Mouse (Mus musculus): ENCODE data around the gene Tmem156. TPM values are rescaled to one million over a fixed set of nuclear protein-coding genes. Genes with fewer than 3 reads are reported as not detected.
"Not testable (repeated sequence)": the region's sequence is repeated elsewhere in the genome, so short reads cannot be mapped to it uniquely, and the experiment has no call there.

Tmem156 gene
- under 1 TPM in 1 of 2 experiments, not detected in 1; 0.67 TPM for total RNA-seq (2021)

GRCm38 (mm10) chr5:65091921-65092320, at the start of gene Tmem156:
Gene Tmem156 (minus strand): TSS chr5:65092132.
- intact Hi-C loops (cut with DNase I) = no loop called here
- DNase-seq (ENCODE audit: extremely low spot score in 1 of 2, low spot score in 2 of 2) = no peak

DNA sequence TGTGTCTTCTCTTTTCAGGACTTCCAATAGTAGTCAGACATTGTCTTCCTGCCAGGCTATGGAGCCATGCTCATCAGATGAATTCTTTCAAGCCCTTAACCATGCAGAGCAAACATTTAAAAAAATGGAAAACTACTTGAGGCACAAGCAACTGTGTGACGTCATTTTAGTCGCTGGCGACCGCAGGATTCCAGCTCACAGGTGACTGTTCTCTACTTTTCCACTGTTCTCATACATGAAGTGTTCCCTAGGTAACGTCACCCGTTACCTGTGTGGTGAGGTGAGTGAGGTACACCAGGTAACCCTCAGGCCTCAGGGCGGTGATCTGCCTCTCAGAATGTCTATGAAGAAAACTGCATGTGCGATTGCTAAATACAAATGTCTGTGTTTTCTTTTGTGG, 49.3 kb upstream of the Tmem156 start:
- intact Hi-C loops (cut with DNase I) = no loop called here
- DNase-seq (ENCODE audit: extremely low spot score in 1 of 2, low spot score in 2 of 2) = no peak

- DNase-seq (ENCODE audit: extremely low spot score in 1 of 2, low spot score in 2 of 2) = no peak
- intact Hi-C loops (cut with DNase I) = no loop called here
Measured at GRCm38 (mm10) chr5:65137073-65137472, 45.1 kb upstream of the Tmem156 start.

DNA sequence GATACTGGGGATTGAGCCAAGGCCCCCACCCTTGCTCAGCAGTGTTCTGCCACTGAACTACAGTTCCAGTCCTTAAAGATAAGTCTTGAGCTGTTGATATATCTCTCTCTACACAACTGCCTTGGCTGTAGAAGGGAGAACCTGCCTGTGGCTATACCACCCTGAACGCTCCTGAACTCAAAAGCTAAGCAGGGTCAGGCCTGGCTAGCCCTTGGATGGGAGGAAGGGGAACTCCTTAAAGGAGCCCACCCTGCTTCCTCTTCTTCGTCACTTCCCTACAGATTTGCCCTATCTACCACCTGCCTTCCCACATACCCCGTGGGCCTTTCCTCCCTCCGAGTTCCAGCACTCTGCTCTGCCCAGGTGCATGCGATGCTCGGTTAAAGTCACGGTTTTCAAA, 44.2 kb upstream of the Tmem156 start:
- no peak for DNase-seq (ENCODE audit: extremely low spot score in 1 of 2, low spot score in 2 of 2)
- intact Hi-C loops (cut with DNase I) = no loop called here

GRCm38 (mm10) chr5:65131211-65131879, 39.4 kb upstream of the Tmem156 start:
- intact Hi-C loops (cut with DNase I) = loop anchor here (5.0 kb wide), 2 partner anchors 94 to 129 kb away; no protein-coding TSS in a partner anchor
- peak in 1 of 2 experiments; percentile 28 for DNase-seq (ENCODE audit: extremely low spot score in 1 of 2, low spot score in 2 of 2)

GRCm38 (mm10) chr5:65130528-65131210, 38.7 kb upstream of the Tmem156 start:
- peak in 1 of 2 experiments; percentile 56 for DNase-seq (ENCODE audit: extremely low spot score in 1 of 2, low spot score in 2 of 2)
- intact Hi-C loops (cut with DNase I) = loop anchor here (5.0 kb wide), 2 partner anchors 93 to 128 kb away; no protein-coding TSS in a partner anchor

- DNase-seq (ENCODE audit: extremely low spot score in 1 of 2, low spot score in 2 of 2) = no peak
- intact Hi-C loops (cut with DNase I) = no loop called here
Measured at GRCm38 (mm10) chr5:65128481-65128880, 36.5 kb upstream of the Tmem156 start.

DNA sequence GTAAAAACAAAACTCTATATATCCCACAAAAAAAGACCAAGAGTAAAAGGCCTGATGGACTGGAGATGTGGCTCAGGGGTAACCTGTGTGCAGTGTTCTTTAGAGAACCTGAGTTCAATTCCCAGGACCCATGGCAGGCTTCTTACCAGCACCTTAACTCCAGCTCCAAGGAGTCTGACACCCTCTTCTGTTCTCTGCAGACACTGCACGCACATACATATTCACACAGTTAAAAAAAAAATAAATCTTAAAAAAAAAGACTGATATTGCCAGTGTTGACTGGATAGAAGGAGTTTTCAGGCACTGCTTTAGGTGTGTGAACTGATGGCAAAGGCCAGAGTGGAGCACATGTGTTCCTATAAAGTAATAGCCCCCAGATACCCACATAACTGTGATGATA, 34.2 kb upstream of the Tmem156 start:
- intact Hi-C loops (cut with DNase I) = no loop called here
- DNase-seq (ENCODE audit: extremely low spot score in 1 of 2, low spot score in 2 of 2) = no peak

DNA sequence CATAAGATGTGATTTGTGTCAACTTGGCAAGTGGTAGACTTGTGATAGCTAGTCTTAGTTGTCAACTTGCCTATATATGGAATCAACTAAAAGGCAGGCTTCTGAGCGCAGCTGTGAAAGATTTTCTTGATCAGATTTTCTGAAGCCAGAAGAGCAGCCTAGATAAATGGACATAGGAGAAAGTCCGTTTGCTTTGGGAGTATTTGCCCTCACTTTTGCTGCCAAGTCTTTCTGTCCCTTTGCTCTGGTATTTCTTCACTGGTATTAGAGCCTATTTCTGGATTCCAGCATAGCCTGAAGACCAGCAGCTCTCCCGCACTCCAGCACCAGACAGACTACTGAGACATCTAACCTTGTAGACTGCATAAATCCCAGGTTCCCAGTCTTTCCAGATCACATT, 30.7 kb upstream of the Tmem156 start:
- DNase-seq (ENCODE audit: extremely low spot score in 1 of 2, low spot score in 2 of 2) = no peak
- intact Hi-C loops (cut with DNase I) = no loop called here

- intact Hi-C loops (cut with DNase I) = no loop called here
- DNase-seq (ENCODE audit: extremely low spot score in 1 of 2, low spot score in 2 of 2) = no peak
Measured at GRCm38 (mm10) chr5:65119918-65120317, 28.0 kb upstream of the Tmem156 start.

- DNase-seq (ENCODE audit: extremely low spot score in 1 of 2, low spot score in 2 of 2) = no peak
- intact Hi-C loops (cut with DNase I) = no loop called here
Measured at GRCm38 (mm10) chr5:65119495-65119894, 27.6 kb upstream of the Tmem156 start.

DNA sequence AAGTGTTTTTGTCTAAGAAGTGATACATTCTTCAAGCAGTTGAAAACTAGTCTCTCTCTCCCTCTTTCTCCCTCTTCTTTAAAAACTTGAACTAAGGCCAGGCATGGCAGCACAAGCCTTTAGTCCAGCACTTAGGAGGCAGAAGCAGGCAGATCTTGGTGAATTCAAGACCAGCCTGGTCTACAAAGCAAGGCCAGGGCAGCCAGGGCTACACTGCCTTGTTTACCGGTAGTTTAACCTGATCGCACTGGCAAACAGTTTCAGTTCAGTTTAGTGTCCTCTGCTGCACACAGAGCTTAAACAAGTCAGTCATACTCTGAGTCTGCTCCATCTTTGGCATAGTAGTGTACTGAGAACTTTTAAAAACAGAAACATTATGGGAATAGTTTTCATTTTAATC, 24.9 kb upstream of the Tmem156 start:
- DNase-seq (ENCODE audit: extremely low spot score in 1 of 2, low spot score in 2 of 2) = no peak
- intact Hi-C loops (cut with DNase I) = no loop called here

DNA sequence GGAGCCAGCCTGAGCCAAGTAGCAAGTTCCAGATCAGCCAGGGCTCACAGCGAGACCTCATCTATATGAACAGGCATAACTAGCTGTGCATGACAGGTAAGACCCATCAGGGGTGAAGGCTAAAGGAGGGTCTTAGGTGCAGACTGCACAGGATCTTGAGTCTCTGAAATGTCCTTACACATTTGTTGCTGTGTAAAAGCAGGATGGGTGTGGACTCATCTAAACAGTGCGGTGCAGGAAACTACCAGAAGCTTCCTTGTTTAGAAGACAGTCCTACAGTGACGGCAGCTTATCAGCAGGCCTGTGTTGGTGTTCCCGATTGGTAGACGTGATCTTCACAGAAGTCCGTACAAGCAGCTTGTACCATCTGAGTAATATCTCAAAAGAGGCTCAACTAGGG, 21.4 kb upstream of the Tmem156 start:
- no peak for DNase-seq (ENCODE audit: extremely low spot score in 1 of 2, low spot score in 2 of 2)
- intact Hi-C loops (cut with DNase I) = loop anchor here (5.0 kb wide), 1 partner anchor 66 kb away; no protein-coding TSS in a partner anchor

GRCm38 (mm10) chr5:65112225-65112624, 20.3 kb upstream of the Tmem156 start:
- intact Hi-C loops (cut with DNase I) = loop anchor here (5.0 kb wide), 1 partner anchor 65 kb away; no protein-coding TSS in a partner anchor
- DNase-seq (ENCODE audit: extremely low spot score in 1 of 2, low spot score in 2 of 2) = not testable (repeated sequence)

DNA sequence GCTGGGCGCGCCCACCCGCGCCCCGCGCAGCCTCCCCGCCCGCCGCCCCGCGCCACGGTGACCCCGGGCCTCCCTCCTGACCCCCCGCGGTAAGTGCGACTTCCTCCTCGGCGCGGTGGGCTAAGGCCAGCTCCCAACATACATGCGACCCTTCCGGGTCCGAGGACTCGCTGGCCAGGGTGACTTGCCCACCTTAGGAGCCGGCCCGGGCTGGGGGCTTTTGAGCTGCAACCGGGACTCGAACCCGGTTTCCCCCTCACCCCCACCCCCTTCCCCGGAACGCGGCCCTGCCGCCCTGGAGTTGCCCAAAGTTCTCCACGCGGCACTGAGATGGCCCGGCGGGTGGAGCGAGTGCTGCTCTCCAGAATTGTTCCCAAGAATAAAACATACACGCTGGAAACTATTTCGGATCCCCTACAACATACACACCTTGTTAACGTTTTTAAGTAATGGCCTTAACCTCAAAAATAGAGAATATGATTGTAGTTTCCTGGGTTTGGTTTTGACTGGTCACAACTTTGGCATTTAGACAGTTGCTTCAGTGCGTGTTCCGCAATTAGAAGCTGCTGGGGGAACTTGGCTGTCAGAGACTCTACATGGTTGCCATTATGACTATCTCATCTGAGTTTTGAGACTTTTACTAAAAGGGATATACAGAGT, 16.0 kb upstream of the Tmem156 start:
- no peak for DNase-seq (ENCODE audit: extremely low spot score in 1 of 2, low spot score in 2 of 2)
- intact Hi-C loops (cut with DNase I) = no loop called here

DNA sequence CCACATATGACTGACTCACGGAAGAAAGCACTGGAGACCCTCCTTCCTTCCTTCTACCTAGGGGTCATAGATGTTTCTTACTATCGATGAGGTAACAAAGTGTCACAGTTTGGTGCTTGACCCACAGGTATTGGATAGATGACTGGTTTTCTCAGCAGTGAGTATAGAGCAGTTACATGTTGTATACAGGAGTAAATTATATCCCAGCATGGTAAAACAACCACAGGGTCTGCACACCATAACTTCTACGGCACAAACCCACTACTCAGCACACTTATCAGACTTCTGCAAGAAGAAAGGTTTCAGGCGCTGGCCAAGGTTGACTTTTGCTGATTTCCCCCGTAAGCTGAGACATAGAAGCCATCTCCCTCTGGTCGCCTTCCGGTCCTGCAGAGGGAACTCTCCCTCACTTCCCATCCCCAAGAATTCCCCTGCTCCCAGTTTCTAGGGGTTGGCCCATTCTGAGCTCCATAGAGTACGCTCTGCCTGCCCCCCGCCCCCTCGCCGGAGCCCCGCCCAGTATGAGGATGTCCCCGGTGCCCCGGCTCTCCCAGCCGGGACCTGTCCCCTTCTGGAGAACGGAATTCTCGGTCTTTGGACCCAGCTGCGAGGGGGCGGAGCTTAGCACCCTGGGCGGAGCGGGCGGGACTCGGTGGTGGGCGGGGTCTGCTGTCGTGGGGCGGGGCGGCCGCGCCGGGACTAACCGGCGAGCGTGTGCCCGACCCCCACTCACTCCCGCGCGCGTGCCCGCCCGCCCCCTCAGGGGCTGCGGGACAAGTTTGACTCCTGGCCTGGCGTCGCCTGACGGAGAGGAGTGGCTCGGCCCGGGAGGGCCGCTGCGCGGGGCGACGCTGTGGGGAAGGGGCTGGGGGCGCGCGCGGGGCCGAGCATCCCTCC, 15.2 kb upstream of the Tmem156 start, which contains the start of gene Klhl5:
Gene Klhl5 (plus strand): TSS at position 664 of the 897 bp plus-strand sequence.
- intact Hi-C loops (cut with DNase I) = no loop called here
- DNase-seq (ENCODE audit: extremely low spot score in 1 of 2, low spot score in 2 of 2) = peak; percentile 73 to 94

GRCm38 (mm10) chr5:65102641-65103042, 10.7 kb upstream of the Tmem156 start:
- no peak for DNase-seq (ENCODE audit: extremely low spot score in 1 of 2, low spot score in 2 of 2)
- intact Hi-C loops (cut with DNase I) = no loop called here

- intact Hi-C loops (cut with DNase I) = no loop called here
- DNase-seq (ENCODE audit: extremely low spot score in 1 of 2, low spot score in 2 of 2) = no peak
Measured at GRCm38 (mm10) chr5:65102026-65102640, 10.2 kb upstream of the Tmem156 start.

Data from left cerebral cortex, postnatal 10 days (tissue).